Mouse (Mus musculus) neural tube, embryonic 15.5 days (tissue): ENCODE results near the gene Ipmk. TPM values are rescaled to one million over a fixed set of nuclear protein-coding genes. Genes with fewer than 3 reads are reported as not detected.

Experiments used
- ATAC-seq: fragments of 200-750 bp; cut with Nextera tagmentation; 2 replicates; pipeline ENCODE4 v1.8.0; 2017; ENCODE audit warnings: mild to moderate bottlenecking, moderate TSS enrichment, moderate library complexity; ENCODE audit not compliant: low FRiP score
- H3K27ac ChIP-seq: fragments of 300-500 bp; sonication (generic); replicated peaks from 2 replicates; pipeline ENCODE4 v1.5.1; 2015; ENCODE audit warnings: mild to moderate bottlenecking, inconsistent platforms
- H3K27me3 ChIP-seq: fragments of 300-500 bp; sonication (generic); replicated peaks from 2 replicates; pipeline ENCODE4 v1.6.1; 2015; ENCODE audit warnings: inconsistent platforms
- H3K36me3 ChIP-seq: fragments of 300-500 bp; sonication (generic); 2 replicates; pipeline ENCODE4 v1.6.1; 2015; ENCODE audit warnings: inconsistent platforms
- H3K4me1 ChIP-seq: fragments of 300-500 bp; sonication (generic); 2 replicates; pipeline ENCODE4 v1.6.1; 2015; ENCODE audit warnings: inconsistent platforms
- H3K4me2 ChIP-seq: fragments of 300-500 bp; sonication (generic); 2 replicates; pipeline ENCODE4 v1.6.1; 2015; ENCODE audit warnings: inconsistent platforms, mild to moderate bottlenecking, moderate library complexity
- H3K4me3 ChIP-seq: fragments of 300-500 bp; sonication (generic); replicated peaks from 2 replicates; pipeline ENCODE4 v1.5.1; 2015; ENCODE audit warnings: mild to moderate bottlenecking, inconsistent platforms
- H3K9ac ChIP-seq: fragments of 300-500 bp; sonication (generic); replicated peaks from 2 replicates; pipeline ENCODE4 v1.6.1; 2015; ENCODE audit warnings: mild to moderate bottlenecking, inconsistent platforms
- H3K9me3 ChIP-seq: fragments of 300-500 bp; sonication (generic); replicated peaks from 2 replicates; pipeline ENCODE4 v1.6.1; 2016; ENCODE audit warnings: inconsistent platforms
- WGBS: fragments of 180-500 bp; shearing (Covaris S2); methylation state at CpG from one replicate; pipeline ENCODE4 v1.1.7; 2015; ENCODE audit warnings: mixed read lengths; 5-methylcytosine and 5-hydroxymethylcytosine counted together
- polyA plus RNA-seq: library from polyadenylated mRNA; unstranded; fragments of >200 nt; fragmentation: Nextera tagmentation; extraction: Ambion mirVana; gene quantifications from 2 replicates; pipeline ENCODE4 v1.2.1, GENCODE M21; 2015

Gene Ipmk
- polyA plus RNA-seq, 1 experiment from 2014 or later: 15.3 TPM

DNA sequence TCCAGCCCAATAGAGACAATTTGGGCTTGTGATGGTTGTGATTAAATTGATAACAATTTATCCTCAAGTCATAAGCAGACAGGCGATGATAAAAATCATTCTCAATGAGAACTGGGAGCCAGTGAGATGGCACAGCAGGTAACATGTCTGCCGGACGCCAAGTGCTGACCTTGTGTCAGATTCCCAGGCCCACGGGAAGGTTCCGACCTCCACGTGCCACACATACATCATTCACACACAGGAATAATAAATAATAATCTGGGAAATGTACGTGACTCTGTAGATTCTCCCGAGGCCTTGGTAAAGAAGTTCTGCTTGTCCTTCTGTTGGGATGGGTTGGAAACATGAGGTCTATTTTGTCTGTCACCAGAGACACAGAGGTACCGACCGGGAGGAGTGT lies 20.2 kb upstream of the Ipmk start:
- ATAC-seq: no peak
- Histone ChIP-seq H3K4me3 (no peak overlapping the region), H3K4me1 (no peaks in the 10 kb centered on the region), H3K9me3 (no peaks in the 10 kb centered on the region), H3K27me3 (no peaks in the 10 kb centered on the region), H3K4me2 (no peak overlapping the region), H3K27ac (no peak overlapping the region), H3K9ac (no peak overlapping the region), H3K36me3 (peaks cover 18% of the 10 kb centered on the region)
- 85% methylated on average over 10 of the region's 10 CpGs for WGBS

DNA sequence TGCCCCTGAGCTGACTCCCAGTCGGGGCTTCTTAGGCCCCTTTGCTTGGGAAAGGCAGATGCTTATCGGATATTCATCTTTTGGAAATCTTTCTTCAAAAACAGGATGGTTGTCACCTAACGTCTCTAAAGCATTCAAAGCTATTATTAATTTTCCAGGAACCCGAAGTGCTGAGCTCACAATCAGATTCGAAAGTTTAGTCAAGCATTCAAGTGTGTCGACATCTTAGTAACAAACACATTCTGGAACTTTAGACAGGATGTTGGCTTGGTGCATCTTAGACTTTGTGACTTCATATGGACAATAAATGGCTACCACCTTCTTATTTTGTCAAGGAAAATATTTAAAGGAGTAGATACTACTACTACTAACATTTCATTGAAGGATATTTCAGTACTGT lies 19.2 kb upstream of the Ipmk start:
- WGBS: 95% methylated on average over 6 of the region's 6 CpGs
- Histone ChIP-seq H3K9me3 (no peaks in the 10 kb centered on the region), H3K4me3 (no peak overlapping the region), H3K4me2 (no peak overlapping the region), H3K36me3 (peaks cover 18% of the 10 kb centered on the region), H3K27me3 (no peaks in the 10 kb centered on the region), H3K4me1 (no peaks in the 10 kb centered on the region), H3K27ac (no peak overlapping the region), H3K9ac (no peak overlapping the region)
- ATAC-seq: no peak

DNA sequence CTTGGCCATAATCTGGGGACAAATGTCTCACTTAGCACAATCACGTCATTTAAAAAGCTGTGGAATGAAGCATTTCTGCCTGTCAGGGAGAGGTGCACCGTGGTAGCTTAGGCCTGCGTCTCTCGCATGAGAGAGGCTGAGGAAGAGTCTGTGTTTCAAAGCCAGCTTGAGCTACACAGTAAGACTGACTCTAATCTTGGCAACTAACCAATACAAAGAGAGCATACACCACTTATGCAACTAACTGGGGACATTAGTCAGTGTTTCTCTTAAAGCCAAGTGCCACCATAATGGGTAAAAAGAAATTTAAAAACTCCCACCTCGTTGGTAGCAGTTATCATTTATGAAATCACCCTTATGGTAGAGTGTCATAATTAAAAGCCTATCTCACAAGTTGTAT lies 18.7 kb upstream of the Ipmk start:
- H3K9me3 ChIP-seq: no peaks in the 10 kb centered on the region
- H3K4me1 ChIP-seq: no peaks in the 10 kb centered on the region
- no peak overlapping the region for H3K9ac ChIP-seq
- H3K4me3 ChIP-seq: no peak overlapping the region
- ATAC-seq: no peak
- WGBS: 92% methylated on average over 5 of the region's 5 CpGs
- no peaks in the 10 kb centered on the region for H3K27me3 ChIP-seq
- H3K27ac ChIP-seq: no peak overlapping the region
- H3K4me2 ChIP-seq: no peak overlapping the region
- H3K36me3 ChIP-seq: peaks cover 20% of the 10 kb centered on the region

DNA sequence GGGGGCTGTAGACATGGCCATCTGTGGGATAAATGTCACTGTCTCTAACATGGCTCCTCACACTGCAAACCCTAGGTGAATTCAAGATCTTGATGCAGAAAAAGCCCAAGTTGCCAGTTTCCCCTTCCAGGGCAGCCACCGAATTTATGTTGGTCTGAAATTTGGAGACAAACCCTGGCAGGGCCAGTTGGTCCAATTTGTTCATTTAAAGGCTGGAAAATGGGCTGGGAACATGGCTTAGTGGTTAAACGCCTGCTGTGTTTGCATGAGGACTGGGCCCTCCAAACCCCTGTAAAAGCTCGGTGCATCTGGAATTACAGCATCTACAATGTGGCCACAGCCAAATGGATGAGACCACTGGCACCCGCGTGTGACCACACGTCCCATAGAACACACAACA lies 18.3 kb upstream of the Ipmk start:
- H3K4me3 ChIP-seq: no peak overlapping the region
- H3K4me2 ChIP-seq: no peak overlapping the region
- peaks cover 24% of the 10 kb centered on the region for H3K36me3 ChIP-seq
- no peak overlapping the region for H3K27ac ChIP-seq
- 95% methylated on average over 6 of the region's 6 CpGs for WGBS
- ATAC-seq: no peak
- no peaks in the 10 kb centered on the region for H3K27me3 ChIP-seq
- H3K9me3 ChIP-seq: no peaks in the 10 kb centered on the region
- H3K9ac ChIP-seq: no peak overlapping the region
- no peaks in the 10 kb centered on the region for H3K4me1 ChIP-seq

DNA sequence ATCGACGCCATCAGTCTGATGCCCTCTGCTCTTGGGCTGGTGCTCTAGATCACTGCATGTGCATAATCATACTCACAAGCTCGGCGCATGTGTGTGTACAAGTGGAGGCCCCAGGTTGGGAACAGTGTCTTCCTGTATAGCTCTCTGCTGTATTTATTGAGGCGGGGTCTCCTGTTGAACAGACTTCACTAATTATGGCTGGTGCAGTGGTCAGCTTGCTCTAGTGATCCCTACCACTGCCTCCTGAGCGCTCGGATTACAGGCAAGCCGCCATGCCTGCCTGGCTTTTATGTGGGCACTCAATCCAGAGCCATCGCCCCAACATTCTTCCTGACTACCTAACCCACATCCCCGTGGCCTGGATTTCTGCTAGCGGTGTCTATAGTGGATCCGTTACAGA lies 17.5 kb upstream of the Ipmk start:
- Histone ChIP-seq H3K36me3 (peaks cover 31% of the 10 kb centered on the region), H3K9me3 (no peaks in the 10 kb centered on the region), H3K27me3 (no peaks in the 10 kb centered on the region), H3K9ac (no peak overlapping the region), H3K4me2 (no peak overlapping the region), H3K4me1 (no peaks in the 10 kb centered on the region), H3K4me3 (no peak overlapping the region), H3K27ac (no peak overlapping the region)
- WGBS: 96% methylated on average over 12 of the region's 12 CpGs
- ATAC-seq: no peak

DNA sequence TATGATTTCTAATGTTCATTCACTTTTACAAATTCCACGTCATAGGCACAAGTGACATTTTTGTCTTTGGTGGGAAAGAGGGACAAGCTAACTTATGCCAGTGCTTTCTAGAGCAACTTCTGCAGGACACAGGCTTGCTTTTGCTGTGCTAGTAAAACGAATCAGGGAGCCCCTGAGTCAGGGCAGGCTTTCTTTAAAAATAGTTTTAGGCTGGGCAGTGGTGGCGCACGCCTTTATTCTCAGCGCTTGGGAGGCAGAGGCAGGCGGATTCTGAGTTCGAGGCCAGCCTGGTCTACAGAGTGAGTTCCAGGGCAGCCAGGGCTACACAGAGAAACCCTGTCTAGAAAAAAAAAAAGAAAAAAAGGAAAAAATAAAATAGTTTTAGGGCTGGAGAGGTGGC lies 15.7 kb upstream of the Ipmk start:
- Histone ChIP-seq H3K4me1 (no peaks in the 10 kb centered on the region), H3K4me2 (no peak overlapping the region), H3K9me3 (no peaks in the 10 kb centered on the region), H3K36me3 (peaks cover 43% of the 10 kb centered on the region), H3K9ac (no peak overlapping the region), H3K4me3 (no peak overlapping the region), H3K27ac (no peak overlapping the region), H3K27me3 (no peaks in the 10 kb centered on the region)
- no peak for ATAC-seq
- WGBS: 97% methylated on average over 7 of the region's 7 CpGs

DNA sequence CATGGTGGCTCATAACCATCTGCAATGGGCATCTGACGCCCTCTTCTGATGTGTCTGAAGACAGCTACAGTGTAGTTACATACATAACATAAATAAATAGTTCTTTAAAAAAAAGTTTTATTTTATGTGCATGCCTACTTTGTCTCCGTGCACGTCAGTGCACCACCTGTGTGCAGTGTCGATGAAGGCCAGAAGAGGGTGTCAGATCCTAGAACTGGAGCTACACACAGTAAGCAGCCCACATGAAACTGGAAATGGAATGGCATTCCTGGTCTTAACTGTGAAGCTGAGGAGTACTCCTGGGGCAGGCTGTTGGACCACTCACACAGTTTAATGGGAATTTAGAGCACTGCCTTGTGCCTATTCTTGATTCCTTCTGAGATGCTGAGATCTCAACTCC lies 15.2 kb upstream of the Ipmk start:
- ATAC-seq: no peak
- peaks cover 43% of the 10 kb centered on the region for H3K36me3 ChIP-seq
- no peak overlapping the region for H3K4me2 ChIP-seq
- H3K9me3 ChIP-seq: no peaks in the 10 kb centered on the region
- no peaks in the 10 kb centered on the region for H3K4me1 ChIP-seq
- no peak overlapping the region for H3K4me3 ChIP-seq
- no peaks in the 10 kb centered on the region for H3K27me3 ChIP-seq
- 91% methylated on average over 4 of the region's 4 CpGs for WGBS
- H3K27ac ChIP-seq: no peak overlapping the region
- H3K9ac ChIP-seq: no peak overlapping the region

DNA sequence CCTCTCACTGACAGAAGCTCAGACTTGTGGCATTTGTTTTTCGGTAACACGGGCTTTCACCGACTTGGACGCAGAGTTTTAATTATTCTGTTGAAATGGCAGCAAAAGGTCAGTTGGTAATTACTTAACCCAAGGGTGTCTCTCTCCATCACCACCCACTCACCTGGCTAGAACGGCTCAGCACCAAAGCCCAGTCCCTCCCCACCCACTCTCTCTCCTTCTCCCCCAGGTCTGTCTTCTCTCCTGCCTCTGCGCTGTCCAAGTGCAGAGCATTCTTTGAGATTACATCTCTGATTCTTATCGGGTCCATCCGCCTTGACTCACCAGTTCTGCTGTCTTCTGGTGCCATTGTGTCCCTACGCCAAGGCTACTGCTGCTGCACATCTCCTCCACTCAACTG lies 14.7 kb upstream of the Ipmk start:
- Histone ChIP-seq H3K9me3 (no peaks in the 10 kb centered on the region), H3K36me3 (peaks cover 43% of the 10 kb centered on the region), H3K4me1 (no peaks in the 10 kb centered on the region), H3K4me2 (no peak overlapping the region), H3K4me3 (no peak overlapping the region), H3K9ac (no peak overlapping the region), H3K27me3 (no peaks in the 10 kb centered on the region), H3K27ac (no peak overlapping the region)
- WGBS: 98% methylated on average over 9 of the region's 9 CpGs
- ATAC-seq: no peak

DNA sequence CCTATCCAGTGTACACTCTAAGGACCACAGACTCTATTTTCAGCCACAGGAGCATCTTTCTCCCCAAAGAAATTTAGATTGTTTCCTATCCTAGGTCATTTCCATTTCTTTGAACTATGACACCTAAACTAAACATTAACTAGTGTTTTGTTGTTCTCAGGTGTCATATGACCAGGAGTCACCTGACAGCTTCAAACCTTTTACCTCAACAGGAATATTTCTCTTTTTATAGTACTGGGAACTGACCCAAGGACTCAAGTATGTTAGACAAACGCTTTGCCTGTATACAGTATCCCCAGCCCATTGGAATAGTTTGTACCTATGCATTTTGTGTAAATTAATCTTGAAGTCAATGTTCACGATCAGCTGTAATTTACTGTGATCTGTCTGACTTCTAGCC lies 9.8 kb upstream of the Ipmk start:
- WGBS: 89% methylated on average over 2 of the region's 2 CpGs
- Histone ChIP-seq H3K27me3 (no peaks in the 10 kb centered on the region), H3K36me3 (peaks cover 24% of the 10 kb centered on the region), H3K9ac (no peak overlapping the region), H3K27ac (no peak overlapping the region), H3K4me2 (no peak overlapping the region), H3K9me3 (no peaks in the 10 kb centered on the region), H3K4me3 (no peak overlapping the region), H3K4me1 (peaks cover 25% of the 10 kb centered on the region)
- ATAC-seq: no peak

DNA sequence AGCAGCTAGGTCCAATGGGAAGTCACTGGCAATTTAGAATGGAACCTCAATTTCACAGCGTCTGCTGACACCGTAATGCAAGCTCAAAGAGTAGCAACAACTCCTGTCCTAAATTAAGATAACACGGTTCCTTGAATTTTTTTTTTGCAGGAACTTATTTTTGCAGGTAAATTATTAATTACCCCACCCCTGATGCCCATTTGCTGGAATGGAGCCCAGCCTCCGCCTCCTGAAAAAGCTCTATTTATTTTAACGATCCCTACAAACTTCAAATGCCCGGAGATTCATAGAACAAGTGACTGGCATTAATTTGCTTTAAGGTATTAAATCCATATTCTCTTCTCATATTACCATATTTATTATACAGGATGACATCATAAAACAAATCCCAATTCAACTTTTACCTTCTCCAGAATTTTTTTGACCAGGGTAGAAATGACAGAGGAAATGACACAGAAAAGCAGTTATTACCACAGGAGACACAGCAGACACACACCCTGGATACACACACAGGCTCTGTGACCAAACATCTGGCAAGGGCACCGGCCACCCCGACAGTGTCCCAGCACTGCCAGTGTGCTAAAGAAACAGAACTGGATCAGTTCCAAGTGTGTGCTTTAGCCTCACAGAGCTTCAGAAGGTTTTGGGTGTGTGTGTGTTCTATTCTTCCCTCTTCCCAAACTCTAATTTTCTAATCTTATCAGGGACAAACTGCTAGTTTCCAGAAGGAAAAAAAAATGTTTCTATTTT lies 9.2 kb upstream of the Ipmk start:
- no peak overlapping the region for H3K9ac ChIP-seq
- peaks cover 29% of the 10 kb centered on the region for H3K4me1 ChIP-seq
- no peak overlapping the region for H3K27ac ChIP-seq
- H3K4me2 ChIP-seq: no peak overlapping the region
- H3K27me3 ChIP-seq: no peaks in the 10 kb centered on the region
- no peaks in the 10 kb centered on the region for H3K9me3 ChIP-seq
- no peak overlapping the region for H3K4me3 ChIP-seq
- peaks cover 24% of the 10 kb centered on the region for H3K36me3 ChIP-seq
- 75% methylated on average over 8 of the region's 8 CpGs for WGBS
- ATAC-seq: no peak

DNA sequence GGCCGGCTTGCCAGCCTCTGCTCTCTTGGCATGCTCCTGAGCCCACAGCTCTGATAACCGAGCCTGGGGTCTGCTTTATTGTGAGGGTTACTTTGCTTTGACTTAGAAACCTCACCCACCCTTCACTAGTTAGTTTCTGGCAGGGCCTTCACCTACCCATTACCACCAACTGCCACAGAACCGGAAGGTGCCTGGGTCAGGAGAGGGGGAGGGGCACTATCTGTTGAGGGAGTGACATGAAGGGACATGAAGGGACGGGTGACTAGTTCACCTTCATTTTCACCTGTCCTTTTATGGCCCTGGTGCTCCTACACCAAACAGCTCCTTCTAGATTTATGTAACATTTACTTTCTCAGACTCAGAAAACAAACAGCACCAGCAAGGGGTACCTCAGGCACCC lies 8.1 kb upstream of the Ipmk start:
- Histone ChIP-seq H3K9me3 (no peaks in the 10 kb centered on the region), H3K36me3 (peaks cover 18% of the 10 kb centered on the region), H3K9ac (no peak overlapping the region), H3K4me3 (no peak overlapping the region), H3K27ac (no peak overlapping the region), H3K4me1 (peaks cover 38% of the 10 kb centered on the region), H3K4me2 (no peak overlapping the region), H3K27me3 (no peaks in the 10 kb centered on the region)
- no peak for ATAC-seq
- WGBS: 69% methylated on average over 4 of the region's 4 CpGs

DNA sequence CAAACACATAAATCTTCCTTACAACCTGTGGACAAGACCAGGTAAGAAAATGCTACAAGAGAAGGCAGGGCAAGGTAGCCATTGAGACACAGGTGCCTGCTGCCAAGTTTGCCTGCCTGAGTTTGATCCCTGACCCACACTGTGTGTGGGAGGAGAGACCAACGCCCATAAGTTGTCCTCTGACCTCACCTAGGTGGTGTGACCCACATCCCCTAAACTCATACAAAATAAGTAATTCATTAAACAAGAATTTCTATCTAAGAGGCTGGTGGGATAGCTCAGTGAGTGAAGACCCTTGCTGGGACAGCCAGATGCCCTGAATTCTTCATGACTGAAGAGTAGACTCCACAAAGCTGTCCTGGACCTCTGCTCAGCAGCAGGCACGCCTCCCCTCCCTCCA lies 7.4 kb upstream of the Ipmk start:
- no peak overlapping the region for H3K4me3 ChIP-seq
- H3K4me1 ChIP-seq: peaks cover 43% of the 10 kb centered on the region
- H3K4me2 ChIP-seq: no peak overlapping the region
- WGBS: 90% methylated on average over 2 of the region's 2 CpGs
- no peak overlapping the region for H3K27ac ChIP-seq
- H3K27me3 ChIP-seq: no peaks in the 10 kb centered on the region
- no peak overlapping the region for H3K9ac ChIP-seq
- ATAC-seq: no peak
- no peaks in the 10 kb centered on the region for H3K9me3 ChIP-seq
- peaks cover 11% of the 10 kb centered on the region for H3K36me3 ChIP-seq
